Mouse (Mus musculus) adrenal gland, postnatal 10 days (tissue): ENCODE data around the gene Fgfr2. TPM values are rescaled to one million over a fixed set of nuclear protein-coding genes. Genes with fewer than 3 reads are reported as not detected.
"Not testable (repeated sequence)": the region's sequence is repeated elsewhere in the genome, so short reads cannot be mapped to it uniquely, and the experiment has no call there.

Experiments
- DNase-seq: peaks from one replicate; pipeline ENCODE4 v3.0.0; 2021; ENCODE audit warnings: mixed read lengths
- total RNA-seq, 2 experiments: library from RNA; stranded (reverse); gene quantifications; 2 replicates each; pipeline ENCODE4 v1.2.3; 2021

Gene Fgfr2
- total RNA-seq, 2 experiments from 2014 or later = 128 to 169 TPM

DNA sequence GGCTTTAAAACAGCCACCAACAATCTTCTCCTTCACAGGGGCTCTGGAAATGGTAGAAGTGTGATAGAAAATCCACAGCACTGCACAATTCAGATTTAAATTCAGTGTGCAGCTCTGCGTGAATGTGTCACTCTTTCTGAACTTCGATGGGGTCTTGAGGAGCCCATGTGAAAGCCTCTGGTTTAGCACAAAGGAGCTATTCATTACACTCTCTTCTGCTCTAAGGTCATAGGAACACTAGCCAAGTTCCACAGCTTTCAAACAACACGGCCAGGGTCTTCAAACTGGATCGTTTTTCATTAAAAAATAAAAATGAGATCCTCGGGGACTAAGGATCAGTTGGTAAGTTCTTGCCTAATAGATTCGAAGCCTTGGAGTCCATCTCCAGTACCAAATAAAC, 549.9 kb downstream of the Fgfr2 start:
- no peak for DNase-seq

GRCm38 (mm10) chr7:132572738-132573137, 550.4 kb downstream of the Fgfr2 start:
- DNase-seq = no peak

DNA sequence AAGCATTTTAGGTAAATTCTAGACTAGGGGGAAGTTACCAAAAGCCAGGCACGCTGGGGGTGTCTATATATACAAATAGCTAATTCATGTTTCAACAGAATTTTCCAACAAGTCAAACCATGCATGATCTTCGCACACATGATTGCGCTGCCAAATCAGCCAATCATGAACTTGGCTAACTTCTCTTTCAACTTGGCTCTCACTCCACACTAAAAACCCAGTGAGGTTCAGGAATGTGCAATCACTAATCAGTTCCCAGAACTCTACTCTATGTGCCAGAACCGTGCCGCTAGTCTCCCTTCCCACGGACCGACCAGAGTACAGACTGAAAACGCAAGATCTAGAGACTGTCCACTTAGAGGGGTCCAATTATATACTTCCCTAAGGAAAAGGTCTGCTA, 551.7 kb downstream of the Fgfr2 start:
- DNase-seq = peak; percentile 38

- DNase-seq = no peak
These were observed 553.1 kb downstream of the Fgfr2 start for GRCm38 (mm10) chr7:132570071-132570470.

- DNase-seq = no peak
These were observed 554.3 kb downstream of the Fgfr2 start for GRCm38 (mm10) chr7:132568817-132569216.

GRCm38 (mm10) chr7:132565831-132566230, 557.3 kb downstream of the Fgfr2 start:
- DNase-seq = no peak

DNA sequence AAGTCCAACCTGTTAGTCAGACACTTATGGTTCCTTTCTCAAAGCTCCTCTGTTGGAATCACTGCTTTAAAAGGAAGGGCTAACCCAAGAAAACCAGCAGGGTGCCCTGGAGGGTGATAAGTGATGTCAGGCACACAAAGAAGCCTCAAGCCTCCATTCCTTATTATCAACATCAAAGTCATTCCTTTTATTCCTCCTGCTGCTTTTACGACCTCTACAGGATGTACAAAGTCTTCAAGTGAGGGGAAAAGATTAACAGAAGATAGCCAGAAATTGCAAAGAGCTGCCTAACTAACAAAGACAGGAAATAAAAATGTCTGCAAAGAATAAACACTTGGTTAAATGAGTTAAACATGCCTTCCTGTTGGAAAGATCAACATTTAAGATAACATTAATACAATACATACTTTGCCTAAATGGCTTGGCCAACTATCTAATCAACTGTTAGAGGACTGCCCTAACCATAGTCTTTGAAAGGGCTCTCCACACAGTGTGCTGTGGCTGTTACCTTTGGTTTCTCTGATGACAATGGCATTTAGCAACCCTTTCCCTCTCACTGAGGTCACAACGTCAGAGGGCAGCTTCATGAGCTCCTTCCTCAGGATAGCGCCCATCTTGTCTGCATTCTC, 563.9 kb downstream of the Fgfr2 start:
- DNase-seq = no peak

GRCm38 (mm10) chr7:132558141-132558736, 564.9 kb downstream of the Fgfr2 start:
- DNase-seq = no peak

DNA sequence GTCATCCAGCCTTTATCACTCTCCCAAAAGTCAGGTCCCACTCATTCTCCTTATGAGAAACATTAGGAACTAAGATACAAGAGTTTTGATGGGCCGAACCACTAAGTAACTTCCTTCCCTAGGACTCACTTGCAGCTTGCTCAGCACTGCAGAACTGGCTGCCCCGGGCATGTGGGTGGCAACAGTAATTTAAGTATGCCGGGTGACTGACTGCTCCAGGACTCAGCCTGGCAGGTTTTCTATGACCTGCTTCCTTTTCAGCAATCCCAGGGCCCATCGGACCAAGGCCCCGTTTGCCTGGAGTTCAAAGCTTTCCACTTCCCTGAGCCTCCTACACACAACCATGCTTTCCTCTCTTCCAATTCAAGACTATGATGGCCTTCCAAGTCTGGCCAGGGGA, 566.6 kb downstream of the Fgfr2 start:
- no peak for DNase-seq

GRCm38 (mm10) chr7:132555911-132556310, 567.2 kb downstream of the Fgfr2 start:
- DNase-seq = no peak

DNA sequence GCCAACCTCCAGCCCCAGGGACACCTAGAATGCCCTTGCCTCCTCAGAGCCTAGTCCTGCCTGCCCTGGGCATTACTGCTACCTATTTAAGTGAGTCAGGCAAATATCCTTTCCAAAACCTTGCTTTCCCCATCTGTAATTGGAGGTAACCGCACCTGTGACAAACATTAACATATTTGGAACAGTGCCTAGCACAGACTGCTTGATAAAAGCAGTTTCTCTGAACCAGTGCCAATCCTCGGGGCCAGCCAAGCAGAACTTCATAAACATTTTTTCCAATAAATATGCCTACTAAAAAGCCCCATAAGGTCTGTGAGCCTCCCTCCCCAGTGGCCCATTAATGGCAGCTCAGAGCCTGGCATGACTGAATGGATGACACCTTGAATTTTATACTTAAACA, 569.1 kb downstream of the Fgfr2 start:
- no peak for DNase-seq

- peak; percentile 98 for DNase-seq
These were observed 571.6 kb downstream of the Fgfr2 start for GRCm38 (mm10) chr7:132551351-132552126.

- DNase-seq = no peak
These were observed 576.0 kb downstream of the Fgfr2 start for GRCm38 (mm10) chr7:132547126-132547525.

DNA sequence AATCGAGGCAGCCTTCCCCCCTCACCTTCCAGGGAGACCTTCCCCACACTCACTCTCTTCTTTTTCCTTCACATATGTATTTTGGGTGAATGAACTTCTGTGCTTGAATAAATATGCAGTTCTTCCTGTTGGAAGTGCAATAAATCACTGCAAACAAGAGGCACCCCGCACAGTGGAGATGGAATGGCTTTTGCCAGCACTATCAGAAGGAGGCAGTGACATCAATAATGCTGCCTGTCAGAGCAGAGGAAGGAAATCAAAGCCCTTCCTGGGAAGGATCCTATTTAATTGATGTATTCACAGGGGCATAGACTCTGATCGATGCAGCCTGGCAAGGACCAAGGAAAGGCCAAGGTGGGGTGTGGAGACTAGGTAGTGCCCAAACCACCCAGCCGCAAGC, 580.7 kb downstream of the Fgfr2 start:
- no peak for DNase-seq

DNA sequence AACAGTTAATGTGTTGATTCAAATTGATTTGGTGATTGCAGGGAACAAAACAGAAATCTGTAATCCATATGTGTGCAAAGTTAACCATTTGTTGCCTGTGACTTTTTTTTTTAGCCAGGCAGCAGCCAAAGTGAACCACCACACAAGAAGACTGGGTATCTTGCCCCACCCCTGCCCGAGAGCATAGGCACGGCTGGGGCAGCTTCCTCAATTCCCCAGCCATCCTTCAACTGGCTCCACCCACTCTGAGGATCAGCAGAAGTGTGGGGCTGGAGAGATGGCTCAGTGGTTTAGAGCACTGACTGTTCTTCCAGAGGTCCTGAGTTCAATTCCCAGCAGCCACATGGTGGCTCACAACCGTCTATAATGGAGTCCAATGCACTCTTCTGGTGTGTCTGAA, 581.6 kb downstream of the Fgfr2 start:
- DNase-seq = no peak

- DNase-seq = no peak
These were observed 582.6 kb downstream of the Fgfr2 start for GRCm38 (mm10) chr7:132540597-132540996.

- no peak for DNase-seq
These were observed 593.9 kb downstream of the Fgfr2 start for GRCm38 (mm10) chr7:132529206-132529605.

DNA sequence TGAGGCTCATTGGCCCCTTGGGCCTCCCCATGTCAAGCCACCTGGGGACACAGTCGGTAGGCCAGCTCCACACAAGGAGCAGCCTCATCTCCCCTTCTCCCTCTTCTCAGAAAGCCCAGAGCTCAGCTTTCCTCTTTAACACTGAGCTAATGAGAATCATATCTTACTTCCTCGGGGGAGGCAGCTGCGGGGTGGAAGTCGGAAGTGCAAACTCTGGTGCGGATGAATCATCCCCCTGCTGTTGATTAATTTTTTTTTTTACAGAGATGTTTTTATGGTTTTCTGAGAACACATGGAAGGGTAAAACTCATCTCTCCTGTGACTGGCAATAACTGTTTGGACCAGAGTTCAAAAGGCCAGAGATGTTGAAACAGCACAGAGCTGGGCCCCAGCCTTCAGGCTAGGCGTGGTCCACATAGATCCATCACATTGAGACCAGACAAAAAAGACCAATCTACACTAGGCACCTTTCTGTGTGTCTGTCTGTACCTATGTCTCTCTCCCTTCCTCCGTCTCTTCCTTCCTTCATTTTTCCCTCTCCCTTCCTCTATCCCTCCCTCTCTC, 609.6 kb downstream of the Fgfr2 start:
- no peak for DNase-seq

DNA sequence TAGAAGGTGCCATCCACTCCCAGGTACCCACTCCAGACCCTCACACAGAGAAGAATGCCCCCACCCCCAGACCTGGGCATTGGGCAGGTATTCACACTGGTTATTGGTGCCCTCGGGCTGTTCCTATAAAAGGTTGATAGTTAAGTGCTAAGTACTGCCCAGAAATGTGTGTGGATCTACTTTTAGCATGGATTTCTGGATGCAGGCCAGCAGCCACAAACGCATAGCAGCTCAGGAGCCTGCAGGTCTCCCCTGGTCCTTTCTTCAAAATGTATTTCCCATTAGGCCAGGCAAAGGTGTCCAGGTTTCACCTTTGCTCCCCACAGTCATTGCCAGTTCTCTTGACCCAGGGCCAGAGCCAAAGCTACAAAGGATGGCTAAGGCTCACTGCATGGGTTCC, 614.0 kb downstream of the Fgfr2 start:
- no peak for DNase-seq

DNA sequence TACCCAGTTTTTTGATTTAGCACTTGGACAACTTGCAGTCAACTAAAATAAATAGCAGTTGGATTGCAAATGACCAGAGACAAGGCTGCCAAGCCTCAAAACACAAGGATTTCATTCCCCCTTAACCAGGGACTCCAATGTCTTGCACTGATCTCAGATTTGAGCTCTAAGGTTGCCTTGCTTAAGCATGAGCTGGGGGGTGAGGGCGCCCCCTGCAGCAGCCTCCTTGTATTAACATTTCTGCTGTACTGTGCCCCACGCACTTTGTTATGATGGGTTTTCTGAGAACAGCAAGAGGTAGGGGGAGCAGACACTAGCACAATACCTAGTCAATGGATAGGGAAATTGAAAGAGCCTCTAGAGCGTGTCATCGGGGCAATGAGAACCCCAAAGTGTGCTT, 615.8 kb downstream of the Fgfr2 start:
- peak; percentile 30 for DNase-seq

DNA sequence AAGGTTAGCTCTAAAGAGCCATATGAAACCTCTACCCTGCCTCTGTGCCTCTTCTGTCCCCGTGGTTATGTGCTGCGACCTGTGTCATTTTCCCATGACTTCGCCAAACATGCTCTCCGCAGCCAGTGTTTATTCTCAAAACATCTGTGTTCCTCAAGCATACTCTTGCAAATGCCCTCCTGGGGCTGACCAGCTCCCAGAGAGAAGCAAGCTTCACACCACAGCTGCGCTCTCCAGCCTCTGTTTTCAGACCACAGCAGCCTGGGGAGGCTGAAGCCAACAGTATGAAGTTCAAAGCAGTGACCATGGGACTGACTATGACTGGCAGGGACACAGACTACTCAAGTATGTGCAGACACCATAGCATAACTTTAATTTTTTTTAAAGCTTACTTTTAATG, 616.9 kb downstream of the Fgfr2 start:
- DNase-seq = no peak

DNA sequence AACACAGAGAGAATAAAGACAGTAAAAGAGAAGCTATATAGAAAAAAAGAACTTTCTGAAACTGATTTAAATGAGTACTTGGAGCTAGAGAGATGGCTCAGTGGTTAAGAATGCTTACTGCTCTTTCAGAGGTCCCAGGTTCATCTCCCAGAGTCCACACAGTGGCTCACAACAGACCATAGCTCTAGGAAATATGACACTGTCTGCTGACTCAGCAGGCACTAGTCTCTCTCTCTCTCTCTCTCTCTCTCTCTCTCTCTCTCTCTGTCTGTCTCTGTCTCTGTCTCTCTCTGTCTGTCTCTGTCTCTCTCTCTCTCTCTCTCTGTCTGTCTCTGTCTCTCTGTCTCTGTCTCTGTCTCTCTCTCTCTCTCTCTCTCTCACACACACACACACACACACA, 620.7 kb downstream of the Fgfr2 start:
- DNase-seq = not testable (repeated sequence)

- DNase-seq = no peak
These were observed 626.0 kb downstream of the Fgfr2 start for GRCm38 (mm10) chr7:132497142-132497541.
